Mouse (Mus musculus): ENCODE results near the gene Fbxl13. TPM values are rescaled to one million over a fixed set of nuclear protein-coding genes. Genes with fewer than 3 reads are reported as not detected.

The Fbxl13 gene
- polyA plus RNA-seq, 1 experiment from 2014 or later = 0.29 TPM

- H3K4me2 ChIP-seq (replicated peaks; ENCODE audit: low read depth, low read length) = no peak overlapping the region
- ATAC-seq (ENCODE audit: insufficient number of reproducible peaks, insufficient read depth, low FRiP score, low read depth) = no peak
- H3K4me3 ChIP-seq (ENCODE audit: low read depth, low read length) = no peak overlapping the region
- no peaks in the 10 kb centered on the region for H3K36me3 ChIP-seq (ENCODE audit: control insufficient read depth, insufficient read depth, low read length)
- no peaks in the 10 kb centered on the region for H3K27me3 ChIP-seq (ENCODE audit: control insufficient read depth, insufficient read depth, low read length)
- WGBS = 68% methylated on average over 8 of the region's 8 CpGs
- no peak overlapping the region for H3K9ac ChIP-seq (replicated peaks; ENCODE audit: low read depth, low read length)
- H3K9me3 ChIP-seq (ENCODE audit: control insufficient read depth, low read depth, low read length) = no peaks in the 10 kb centered on the region
- H3K27ac ChIP-seq (ENCODE audit: low read length) = no peak overlapping the region
- H3K4me1 ChIP-seq (ENCODE audit: control insufficient read depth, insufficient read depth, low read length) = 0 out of 2 replicates have a peak, but pooled peaks cover 2% of the 10 kb centered on the region
Measured at GRCm38 (mm10) chr5:21436471-21436975, 208.9 kb downstream of the Fbxl13 start.

GRCm38 (mm10) chr5:21434148-21434929 is 211.1 kb downstream of the Fbxl13 start:
- Histone ChIP-seq H3K9me3 (ENCODE audit: control insufficient read depth, low read depth, low read length) (no peaks in the 10 kb centered on the region), H3K4me3 (ENCODE audit: low read depth, low read length) (no peak overlapping the region), H3K27ac (ENCODE audit: low read length) (no peak overlapping the region), H3K4me1 (ENCODE audit: control insufficient read depth, insufficient read depth, low read length) (0 out of 2 replicates have a peak, but pooled peaks cover 2% of the 10 kb centered on the region), H3K36me3 (ENCODE audit: control insufficient read depth, insufficient read depth, low read length) (no peaks in the 10 kb centered on the region), H3K4me2 (replicated peaks; ENCODE audit: low read depth, low read length) (no peak overlapping the region), H3K27me3 (ENCODE audit: control insufficient read depth, insufficient read depth, low read length) (no peaks in the 10 kb centered on the region), H3K9ac (replicated peaks; ENCODE audit: low read depth, low read length) (no peak overlapping the region)
- 71% methylated on average over 11 of the region's 11 CpGs for WGBS
- peak; percentile 65; the same call in 1 of the 2 replicates for ATAC-seq (ENCODE audit: insufficient number of reproducible peaks, insufficient read depth, low FRiP score, low read depth)

Other genes starting within 250 kb of the Fbxl13 start
- 0.12 and 0.95 TPM in 2 replicates for gene Ccdc146, start 221.0 kb downstream of the Fbxl13 start, polyA plus RNA-seq (2014; fragmentation: Nextera tagmentation; extraction: Ambion mirVana)
- gene Fam185a, start 220.7 kb downstream of the Fbxl13 start, polyA plus RNA-seq (2014; fragmentation: Nextera tagmentation; extraction: Ambion mirVana) = 7.6 and 8.8 TPM in 2 replicates
- gene Lrrc17, start 102.1 kb downstream of the Fbxl13 start, polyA plus RNA-seq (2014; fragmentation: Nextera tagmentation; extraction: Ambion mirVana) = 66.1 and 70.1 TPM in 2 replicates
- gene Armc10, start 179 bp upstream of the Fbxl13 start, polyA plus RNA-seq (2014; fragmentation: Nextera tagmentation; extraction: Ambion mirVana) = 57.5 and 59.2 TPM in 2 replicates
- 3.4 and 3.7 TPM in 2 replicates for gene Napepld, start 55.8 kb upstream of the Fbxl13 start, polyA plus RNA-seq (2014; fragmentation: Nextera tagmentation; extraction: Ambion mirVana)
- 83.7 and 84.3 TPM in 2 replicates for gene Pmpcb, start 91.5 kb upstream of the Fbxl13 start, polyA plus RNA-seq (2014; fragmentation: Nextera tagmentation; extraction: Ambion mirVana)
- gene Dnajc2, start 139.6 kb upstream of the Fbxl13 start, polyA plus RNA-seq (2014; fragmentation: Nextera tagmentation; extraction: Ambion mirVana) = 64.2 and 68.0 TPM in 2 replicates
- 158 and 162 TPM in 2 replicates for gene Psmc2, start 139.6 kb upstream of the Fbxl13 start, polyA plus RNA-seq (2014; fragmentation: Nextera tagmentation; extraction: Ambion mirVana)
- gene Slc26a5, start 220.0 kb upstream of the Fbxl13 start, polyA plus RNA-seq (2014; fragmentation: Nextera tagmentation; extraction: Ambion mirVana) = not detected in 2 replicates